Mouse (Mus musculus) testis, postnatal 10 days (tissue): ENCODE measurements around the gene Dcun1d1.

ENCODE experiments used
- DNase-seq: peaks from one replicate; pipeline ENCODE4 v3.0.0; 2021; ENCODE audit warnings: low spot score

Gene Dcun1d1

DNA sequence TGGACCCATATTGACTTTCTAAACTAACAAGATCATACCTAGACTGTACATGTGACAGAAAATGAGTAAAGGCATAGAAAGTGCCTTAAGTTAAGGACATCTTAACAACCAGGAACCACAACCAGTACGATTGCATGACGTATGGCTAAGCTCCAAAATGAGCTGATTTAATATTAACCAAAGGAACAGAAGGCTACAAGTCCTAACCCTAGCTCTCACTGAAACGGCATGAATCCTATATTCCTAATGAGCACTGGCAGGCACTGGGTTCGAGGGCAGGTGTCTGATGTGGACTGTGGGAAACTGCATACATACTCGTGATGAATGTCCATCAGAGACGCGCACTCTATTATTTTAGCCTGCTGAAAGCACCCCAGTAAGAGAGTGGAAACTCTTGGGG is 5.9 kb downstream of the Dcun1d1 start:
- DNase-seq, result no peak

DNA sequence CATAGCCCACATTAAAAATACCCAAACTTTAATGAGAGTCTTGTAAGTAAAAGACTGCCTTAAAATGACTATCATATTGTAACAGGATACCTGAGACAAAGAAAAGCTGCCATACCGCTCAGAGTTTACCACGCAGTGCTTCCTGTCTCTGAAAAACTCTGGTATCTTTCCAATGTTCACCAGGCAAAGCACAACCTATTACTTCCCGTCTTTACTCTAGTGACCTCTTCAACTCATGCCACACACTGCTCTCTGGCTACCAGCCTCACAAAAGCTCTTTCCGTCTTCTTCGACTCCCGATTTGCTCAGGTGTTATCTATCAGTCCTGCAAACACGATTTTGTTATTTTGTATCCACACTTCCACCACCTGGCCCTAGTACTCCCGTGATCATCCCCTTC is 7.4 kb downstream of the Dcun1d1 start:
- DNase-seq, result no peak

DNA sequence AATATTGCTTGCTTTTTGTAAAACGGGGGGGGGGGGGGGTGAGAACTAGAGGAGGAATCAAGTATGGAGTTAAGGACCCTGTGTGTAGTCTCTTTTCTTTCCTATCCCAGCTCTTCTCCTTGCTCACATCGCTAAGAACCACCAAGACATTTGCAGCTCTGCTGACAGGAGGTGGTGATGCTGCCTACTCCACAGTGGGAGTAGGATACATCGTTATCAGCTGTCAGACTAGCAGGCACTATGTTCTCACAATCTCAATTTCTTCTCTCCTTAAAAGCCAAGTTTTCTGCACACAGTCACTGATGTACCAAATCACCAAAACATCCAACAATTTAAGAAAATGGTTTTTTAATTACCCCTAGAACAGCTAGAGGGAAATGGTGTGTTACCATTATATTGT is 7.8 kb downstream of the Dcun1d1 start:
- no peak for DNase-seq

DNA sequence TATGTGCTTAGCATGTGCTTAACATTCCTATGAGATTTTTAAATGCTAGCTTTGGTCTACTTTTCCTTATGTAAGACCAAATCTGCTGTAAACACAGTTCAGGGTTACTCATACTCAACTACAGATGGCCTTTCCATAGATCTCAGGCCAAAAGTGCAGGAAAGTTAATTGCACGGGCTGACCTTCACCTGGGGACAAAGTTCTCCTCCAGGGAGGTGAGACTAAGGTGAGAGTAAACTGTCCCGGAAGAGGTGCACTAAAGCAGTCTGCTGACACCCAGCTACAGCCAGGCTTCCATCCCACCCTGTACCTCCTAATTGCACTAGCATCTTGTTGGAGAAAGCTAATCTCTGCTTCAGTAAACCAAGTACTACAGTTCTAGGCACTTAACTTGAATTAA is 11.4 kb downstream of the Dcun1d1 start:
- DNase-seq, result no peak

DNA sequence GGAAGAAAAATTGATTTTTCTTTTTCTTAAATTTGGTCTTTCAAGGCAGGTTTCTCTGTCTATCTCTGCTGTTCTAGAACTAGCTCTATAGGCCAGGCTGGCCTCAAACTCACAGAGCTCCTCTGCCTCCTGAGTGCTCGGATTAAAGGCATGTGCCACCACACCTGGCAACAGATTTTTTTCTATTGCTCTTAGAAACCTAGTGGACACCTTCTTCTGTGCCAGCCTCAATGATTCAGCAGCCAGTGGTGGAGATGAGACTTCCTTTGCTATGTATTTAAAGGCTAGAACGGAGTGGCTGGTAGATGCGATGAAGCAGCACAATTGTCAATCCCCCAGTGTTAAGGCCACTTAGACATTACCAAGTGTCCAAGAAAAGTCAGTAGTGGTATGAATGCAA is 13.2 kb downstream of the Dcun1d1 start:
- no peak for DNase-seq

DNA sequence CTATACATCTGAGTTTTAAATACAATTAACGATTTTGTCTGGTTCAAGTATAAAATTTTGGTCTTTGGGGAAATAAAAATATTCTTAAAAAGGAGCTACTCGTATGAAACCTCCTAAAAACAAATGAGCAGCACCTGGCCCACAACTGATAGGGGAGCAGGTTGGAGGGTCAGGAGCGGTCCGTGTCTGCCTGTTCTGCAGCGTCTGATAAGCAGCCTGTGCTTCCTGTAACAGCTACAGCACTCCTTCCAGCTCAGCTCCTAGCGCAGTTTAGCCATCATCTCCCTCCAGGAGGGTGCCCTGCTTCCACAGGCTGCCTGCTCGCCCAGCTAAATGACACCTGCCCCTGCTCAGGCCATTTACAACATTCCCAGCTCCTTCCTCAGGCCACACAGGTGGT is 13.8 kb downstream of the Dcun1d1 start:
- no peak for DNase-seq

DNA sequence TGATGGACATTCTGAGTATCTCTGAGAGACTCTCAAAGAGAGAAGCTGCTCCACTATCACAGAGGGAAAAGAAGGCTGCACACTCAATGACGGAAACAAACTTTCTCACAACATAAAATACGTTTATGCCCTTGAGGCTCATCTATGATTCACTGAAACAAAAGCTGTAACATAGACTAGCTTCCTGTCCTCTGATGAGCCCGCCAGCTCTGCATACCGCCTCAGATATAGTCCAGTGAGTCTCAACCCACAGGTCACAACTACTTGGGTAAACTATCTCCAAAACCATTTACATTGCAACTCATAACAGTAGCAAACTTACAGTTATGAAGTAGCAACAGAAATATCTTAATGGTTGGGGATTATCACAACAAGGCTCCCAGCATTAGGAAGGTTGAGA is 14.7 kb downstream of the Dcun1d1 start:
- DNase-seq, result no peak

DNA sequence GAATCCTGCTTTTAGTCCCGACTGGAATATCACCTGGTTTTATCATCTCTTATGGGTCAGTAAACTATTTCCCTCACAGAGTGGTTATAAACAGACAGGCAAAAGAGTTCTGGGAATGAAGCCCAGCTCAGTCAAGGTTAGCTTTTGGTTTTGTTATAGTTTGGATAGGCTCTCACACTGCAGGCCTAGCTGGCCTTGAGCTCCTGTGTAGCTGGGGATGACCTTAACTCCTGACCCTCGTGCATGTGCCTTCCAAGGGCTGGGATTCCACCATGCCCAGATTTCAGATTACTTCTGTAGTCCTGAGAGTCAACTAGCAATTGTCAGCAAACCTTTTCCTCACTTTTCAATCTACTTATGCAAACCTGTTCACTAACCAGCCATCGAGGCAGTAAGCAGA is 19.0 kb downstream of the Dcun1d1 start:
- DNase-seq, result no peak

DNA sequence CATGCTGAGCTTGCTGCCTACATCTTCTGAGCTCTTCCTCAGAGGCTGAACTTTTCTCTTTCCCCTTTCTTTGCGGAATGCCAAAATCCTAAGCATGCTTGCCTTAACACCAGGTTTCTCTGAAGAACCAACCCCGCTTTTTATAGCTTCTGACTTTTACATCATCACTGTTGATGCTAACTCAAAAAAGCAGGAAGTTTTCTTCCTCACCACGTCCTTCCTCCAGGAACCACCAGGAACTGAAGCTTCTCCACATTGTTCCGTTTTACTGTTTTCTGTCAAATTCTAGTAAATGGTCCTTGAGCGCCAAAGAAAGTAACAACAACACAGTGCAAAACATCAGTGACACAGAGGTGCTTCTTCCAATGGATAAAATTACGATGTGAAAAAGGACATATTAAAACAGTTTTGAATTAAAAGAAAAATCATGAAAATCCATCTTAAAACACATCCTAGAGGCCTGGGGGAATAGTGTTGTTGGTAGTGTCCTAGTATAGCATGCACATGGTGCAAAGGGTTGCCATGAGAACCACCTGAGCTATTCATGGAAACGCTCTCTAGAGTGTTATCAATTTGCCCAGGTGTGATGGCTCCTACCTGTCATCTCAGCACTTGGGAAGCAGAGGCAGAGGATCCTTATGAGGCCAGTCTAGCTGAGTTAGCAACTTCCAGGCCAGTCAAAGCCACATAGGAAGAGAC is 28.1 kb downstream of the Dcun1d1 start:
- no peak for DNase-seq

DNA sequence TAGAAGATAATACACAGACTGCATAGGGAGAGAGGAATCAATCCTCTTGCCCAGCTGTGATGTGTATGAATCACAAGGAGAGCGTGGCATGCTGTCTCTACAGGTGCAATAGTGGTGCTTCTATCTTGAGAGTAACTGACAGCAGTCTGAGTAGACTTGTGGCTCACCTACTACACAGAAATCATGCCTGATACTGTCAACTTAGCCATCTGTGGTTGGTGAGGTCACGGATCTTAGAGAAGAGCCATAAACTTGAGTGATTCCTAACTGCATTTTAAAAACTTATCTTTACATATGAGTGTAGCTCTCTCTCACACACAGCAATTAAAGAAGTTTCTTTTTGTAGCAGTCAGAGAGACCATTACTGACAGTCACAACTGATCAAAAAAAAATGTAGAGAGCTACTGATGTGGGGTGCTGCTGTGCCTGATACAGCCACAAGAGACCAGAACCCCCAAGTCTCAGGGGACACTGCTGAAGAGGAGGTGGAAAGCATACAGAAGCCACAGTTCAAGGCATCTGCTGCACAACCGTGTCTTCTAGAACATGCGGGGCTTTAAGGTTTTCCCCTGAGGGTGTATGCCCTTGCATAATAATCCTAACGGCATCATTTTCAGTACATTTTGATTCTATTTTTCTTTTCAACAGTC is 36.6 kb downstream of the Dcun1d1 start:
- no peak for DNase-seq

DNA sequence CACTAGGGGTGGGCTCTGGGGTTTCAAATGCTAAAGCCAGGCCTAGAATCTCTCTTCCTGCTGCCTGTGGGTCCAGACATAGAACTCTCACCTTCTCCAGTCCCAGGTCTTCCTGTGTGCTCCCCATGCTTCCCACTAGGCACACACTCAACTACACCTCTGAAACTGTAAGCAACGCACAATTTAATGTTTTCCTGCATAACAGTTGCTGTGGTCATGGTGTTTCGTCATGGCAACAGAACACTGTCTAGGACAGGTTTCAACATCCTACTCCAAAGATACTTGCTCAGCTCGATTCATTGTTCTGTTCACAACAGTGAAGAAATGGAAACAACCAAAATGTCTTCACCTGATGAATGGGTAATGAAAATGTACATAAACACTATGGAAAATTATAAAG is 38.1 kb downstream of the Dcun1d1 start:
- DNase-seq, result no peak

DNA sequence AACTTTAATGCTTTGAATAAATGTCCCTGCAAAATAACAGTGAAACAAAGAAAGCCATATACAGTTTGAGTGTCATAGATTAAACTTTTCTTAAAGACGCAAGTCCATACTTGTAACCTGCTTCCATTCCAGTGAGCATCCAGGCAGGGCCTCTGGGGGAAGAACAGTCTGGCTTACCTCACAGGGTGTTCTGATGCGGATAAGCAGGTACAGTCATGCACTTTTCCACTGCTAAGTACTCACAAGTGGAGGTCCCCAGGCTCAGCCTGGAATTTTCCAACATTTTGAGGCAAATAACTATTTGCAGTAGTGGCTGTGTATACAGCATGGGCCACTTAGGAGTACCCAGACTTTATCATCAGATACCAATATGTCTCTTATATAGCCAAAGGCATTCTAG is 39.3 kb downstream of the Dcun1d1 start:
- no peak for DNase-seq

DNA sequence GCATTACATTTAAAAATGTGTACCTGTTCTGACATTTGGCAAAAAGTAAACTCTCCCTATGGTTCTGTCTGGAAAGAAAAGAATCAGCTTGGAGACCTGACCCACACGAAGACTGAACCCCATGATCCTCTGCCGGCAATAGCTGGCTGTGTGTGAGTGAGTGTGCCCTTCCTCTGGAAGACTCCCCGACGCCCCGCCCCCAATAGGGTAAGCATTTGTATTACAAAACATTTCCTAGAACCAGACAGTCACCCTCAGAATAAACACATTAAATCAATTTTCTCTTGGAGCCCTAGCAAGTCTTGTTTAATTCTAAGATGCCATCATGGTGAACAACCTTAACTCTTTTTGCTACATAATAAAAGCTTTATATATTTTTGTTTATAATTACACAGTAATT is 44.1 kb downstream of the Dcun1d1 start:
- DNase-seq, result no peak

DNA sequence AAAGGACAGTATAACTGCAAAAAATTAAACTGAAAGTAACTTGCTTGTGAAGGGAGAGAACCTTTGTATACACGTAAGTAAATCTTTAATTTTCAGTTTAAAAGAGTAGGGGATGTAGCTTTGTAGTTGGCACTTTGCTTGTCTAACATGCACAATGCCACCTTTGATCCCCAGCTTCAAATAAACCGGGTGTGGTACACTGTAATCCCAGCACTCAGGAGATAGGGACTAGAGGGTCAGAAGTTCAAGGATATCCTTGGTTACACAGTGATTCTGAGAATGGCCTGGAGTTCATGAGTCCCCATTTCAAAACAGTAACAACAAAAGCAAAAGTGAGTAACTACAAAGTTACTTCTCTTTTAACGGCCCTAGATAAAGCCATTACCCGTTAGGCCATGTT is 46.1 kb downstream of the Dcun1d1 start:
- no peak for DNase-seq

DNA sequence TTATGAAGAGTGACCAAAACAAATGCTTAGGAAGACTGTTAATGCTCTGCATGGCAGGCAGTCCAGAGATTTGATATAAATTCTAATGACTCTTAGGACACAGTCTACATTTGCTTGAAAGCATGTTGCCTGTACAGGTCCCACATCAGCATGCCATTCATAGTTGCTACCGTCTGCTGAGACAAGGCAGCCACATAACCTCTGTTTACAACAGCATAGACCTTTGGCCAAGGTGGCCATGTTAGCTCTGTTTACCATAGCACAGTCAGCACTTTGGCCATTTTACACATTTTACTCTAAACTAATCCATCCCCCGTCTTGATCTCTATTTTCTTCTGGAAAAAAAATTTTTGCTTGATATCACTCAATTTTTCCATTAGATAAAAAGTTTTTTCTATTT is 47.7 kb downstream of the Dcun1d1 start:
- DNase-seq, result no peak

DNA sequence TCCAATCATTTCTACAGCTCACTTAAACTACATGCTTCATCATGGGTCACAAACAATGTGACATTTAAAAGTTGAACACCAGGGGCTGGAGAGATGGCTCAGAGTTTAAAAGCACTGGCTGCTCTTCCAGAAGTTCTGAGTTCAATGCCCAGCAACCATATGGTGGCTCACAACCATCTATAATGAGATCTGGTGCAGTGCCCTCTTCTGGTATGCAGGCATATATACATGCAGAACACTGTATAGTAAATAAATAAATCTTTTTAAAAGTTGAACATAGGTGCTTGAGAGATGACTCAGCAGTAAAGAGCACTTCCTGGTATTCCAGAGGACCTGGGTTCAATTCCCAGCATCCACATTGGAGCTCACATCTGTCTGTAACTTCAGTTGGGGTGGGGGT is 54.0 kb downstream of the Dcun1d1 start:
- no peak for DNase-seq

DNA sequence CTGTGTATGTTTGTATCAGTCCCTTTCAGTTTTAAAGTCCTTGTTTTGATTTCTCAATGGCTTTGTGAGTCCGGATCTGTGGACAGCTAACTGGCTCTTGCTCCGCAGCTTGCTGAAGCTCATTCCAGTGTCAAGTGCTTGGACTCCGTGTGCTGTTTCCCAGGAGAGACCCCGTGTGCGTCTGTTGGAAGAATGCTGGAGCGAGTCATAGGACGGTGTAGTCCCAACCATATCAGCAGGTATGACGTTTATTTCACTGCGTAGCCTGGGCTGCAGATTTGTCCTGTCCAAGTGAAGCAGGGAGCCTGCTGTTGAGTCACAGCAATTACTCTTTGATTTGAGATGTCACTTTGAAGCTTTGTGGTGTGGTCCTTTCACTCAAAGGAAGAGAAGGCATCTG is 87.9 kb downstream of the Dcun1d1 start:
- no peak for DNase-seq
